Mouse (Mus musculus): ENCODE data around the gene Mios. TPM values are rescaled to one million over a fixed set of nuclear protein-coding genes. Genes with fewer than 3 reads are reported as not detected.

Mios gene
- polyA plus RNA-seq, 1 experiment from 2014 or later, result 25.5 TPM

DNA sequence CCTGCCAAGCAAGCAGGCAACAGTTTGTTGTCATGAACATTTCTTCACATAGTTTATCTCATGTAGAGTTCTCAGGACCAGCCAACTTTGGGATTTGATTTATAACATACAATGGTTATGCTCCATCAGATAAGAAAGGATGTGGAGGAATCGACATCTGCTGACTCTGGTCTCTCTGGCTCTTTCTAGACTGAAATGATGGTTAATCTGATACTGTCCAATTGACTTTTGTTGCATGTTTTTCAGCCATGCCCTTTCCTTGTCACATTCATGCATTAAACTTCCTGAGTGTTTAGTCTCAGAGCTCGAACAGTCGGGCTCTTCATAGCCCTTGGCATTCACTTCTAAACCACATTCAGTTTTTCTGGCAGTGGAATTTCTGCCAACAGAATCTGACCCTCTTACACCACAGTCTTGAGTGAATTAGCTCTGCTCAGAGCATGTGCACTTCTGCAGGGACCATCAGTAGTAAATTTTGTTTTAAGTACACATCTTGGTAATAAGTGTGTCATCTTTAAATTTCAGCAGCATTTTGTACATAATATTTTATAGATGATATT is 76.5 kb downstream of the Mios start:
- WGBS, result 70% methylated on average over 3 of the region's 3 CpGs
- no peaks in the 10 kb centered on the region for H3K27me3 ChIP-seq
- H3K4me1 ChIP-seq, result no peaks in the 10 kb centered on the region
- H3K9me3 ChIP-seq, result no peaks in the 10 kb centered on the region
- no peak overlapping the region for H3K4me3 ChIP-seq
- no peak overlapping the region for H3K27ac ChIP-seq (replicated peaks)
- no peaks in the 10 kb centered on the region; the same call in 1 of the 2 replicates for H3K36me3 ChIP-seq
- no peak for ATAC-seq (replicated peaks)
- H3K4me2 ChIP-seq (replicated peaks), result no peak overlapping the region
- H3K9ac ChIP-seq (replicated peaks), result no peak overlapping the region

Other genes starting within 250 kb of the Mios start
- gene Col28a1, start 16.6 kb upstream of the Mios start, polyA plus RNA-seq (2015; fragmentation: Nextera tagmentation; extraction: Ambion mirVana), result 0.38 and 0.61 TPM in 2 replicates
- gene Rpa3, start 50.0 kb downstream of the Mios start, polyA plus RNA-seq (2015; fragmentation: Nextera tagmentation; extraction: Ambion mirVana), result 102 and 115 TPM in 2 replicates
- gene Umad1, start 50.1 kb downstream of the Mios start, polyA plus RNA-seq (2015; fragmentation: Nextera tagmentation; extraction: Ambion mirVana), result 40.1 and 42.7 TPM in 2 replicates
- 21.2 and 21.8 TPM in 2 replicates for gene Gm45062, start 50.2 kb downstream of the Mios start, polyA plus RNA-seq (2015; fragmentation: Nextera tagmentation; extraction: Ambion mirVana)

Data from forebrain, embryonic 15.5 days (tissue).